Mouse (Mus musculus) large intestine, adult 2 months (tissue): ENCODE data around the gene Abl2. TPM values are rescaled to one million over a fixed set of nuclear protein-coding genes. Genes with fewer than 3 reads are reported as not detected.

ENCODE experiments used
- polyA plus RNA-seq: library from polyadenylated mRNA; depleted of rRNA; stranded (reverse); fragments of >200 nt; gene quantifications from 2 replicates; pipeline ENCODE4 v1.2.3, GENCODE M21; 2012; rRNA removed

Gene Abl2
- polyA plus RNA-seq, 1 experiment, result 1.9 TPM

Other genes starting within 250 kb of the Abl2 start
- gene Nphs2, start 248.1 kb upstream of the Abl2 start, polyA plus RNA-seq, result 0.02 TPM in 1 of 2 replicates, not detected in the other
- gene Gm2000, start 192.7 kb upstream of the Abl2 start, polyA plus RNA-seq, result 20.2 and 36.3 TPM in 2 replicates
- not detected in 2 replicates for gene Axdnd1, start 137.6 kb upstream of the Abl2 start, polyA plus RNA-seq
- 10.4 and 16.4 TPM in 2 replicates for gene Soat1, start 84.5 kb upstream of the Abl2 start, polyA plus RNA-seq
- 12.6 and 22.1 TPM in 2 replicates for gene Gm10031, start 34.8 kb upstream of the Abl2 start, polyA plus RNA-seq
- gene Tor3a, start 115.6 kb downstream of the Abl2 start, polyA plus RNA-seq, result 21.1 and 26.2 TPM in 2 replicates
- 30.1 and 36.4 TPM in 2 replicates for gene Fam20b, start 160.3 kb downstream of the Abl2 start, polyA plus RNA-seq